Mouse (Mus musculus): ENCODE data around the gene Olfr1141.

Olfr1141 gene

GRCm38 (mm10) chr2:87753891-87754290 is at the start of gene Olfr1141:
Olfr1141 (minus strand) TSS chr2:87753991.
- no peak for DNase-seq

DNA sequence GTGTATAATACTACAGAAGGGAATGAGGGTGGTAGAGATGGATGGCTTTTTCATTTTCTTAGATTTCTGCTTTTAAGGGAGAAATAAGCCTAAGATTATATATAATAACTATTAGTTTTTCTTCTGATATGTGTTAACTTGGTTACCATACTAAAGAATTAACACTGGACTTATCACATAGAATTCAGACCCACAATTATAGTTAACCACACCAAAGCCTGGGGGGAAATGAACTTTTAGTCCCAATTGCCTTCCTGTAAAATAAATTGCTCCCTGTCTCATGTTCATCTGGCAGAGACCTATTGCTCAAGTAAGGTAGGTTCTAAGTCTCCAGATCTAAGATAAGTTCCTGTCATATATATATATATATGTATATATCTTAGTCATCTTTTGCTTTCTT is 46.5 kb upstream of the Olfr1141 start, which contains the start of gene Olfr1143:
Gene Olfr1143, plus strand, starts transcription at position 301 of the 400 bp plus-strand sequence.
- no peak for DNase-seq

GRCm38 (mm10) chr2:87779183-87779582 is 25.4 kb upstream of the Olfr1141 start, which contains the start of gene Olfr152:
Olfr152 (plus strand) TSS chr2:87779483.
- no peak for DNase-seq

GRCm38 (mm10) chr2:87776143-87776542 is 22.4 kb upstream of the Olfr1141 start:
- no peak for DNase-seq

DNA sequence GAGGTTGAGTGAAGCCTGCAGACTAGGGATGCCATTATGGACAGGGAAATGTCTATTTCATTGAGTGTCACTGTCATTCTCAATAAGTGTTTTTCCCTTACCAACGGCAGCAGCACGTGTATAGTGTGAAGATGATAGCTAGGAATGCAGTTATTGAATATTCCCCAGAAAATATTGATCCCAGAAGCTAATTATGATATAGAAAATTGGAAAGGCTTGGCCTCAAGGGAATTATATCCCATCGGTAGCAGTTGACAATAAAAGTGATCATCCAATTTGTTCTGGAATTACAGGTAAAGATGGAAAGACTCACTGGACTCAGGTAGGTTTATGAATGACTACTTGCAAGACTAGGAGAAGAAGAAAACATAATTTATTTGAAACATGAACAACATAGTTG is 10.3 kb downstream of the Olfr1141 start, which contains the start of gene Olfr1140:
Gene Olfr1140, plus strand, starts transcription at position 301 of the 400 bp plus-strand sequence.
- no peak for DNase-seq

- DNase-seq = no peak
Observed at GRCm38 (mm10) chr2:87739878-87740277, 13.9 kb downstream of the Olfr1141 start, which contains the start of gene Olfr1138. Olfr1138 (minus strand) TSS chr2:87739978.

GRCm38 (mm10) chr2:87713079-87713478 is 40.7 kb downstream of the Olfr1141 start, which contains the start of gene Olfr1137:
Olfr1137 (minus strand) TSS chr2:87713179.
- no peak for DNase-seq

Measured in right cerebral cortex, postnatal 14 days (tissue).